Mouse (Mus musculus): ENCODE data around the gene Tmem163. TPM values are rescaled to one million over a fixed set of nuclear protein-coding genes. Genes with fewer than 3 reads are reported as not detected.

The Tmem163 gene
- polyA plus RNA-seq, 1 experiment from 2014 or later = 23.4 TPM

DNA sequence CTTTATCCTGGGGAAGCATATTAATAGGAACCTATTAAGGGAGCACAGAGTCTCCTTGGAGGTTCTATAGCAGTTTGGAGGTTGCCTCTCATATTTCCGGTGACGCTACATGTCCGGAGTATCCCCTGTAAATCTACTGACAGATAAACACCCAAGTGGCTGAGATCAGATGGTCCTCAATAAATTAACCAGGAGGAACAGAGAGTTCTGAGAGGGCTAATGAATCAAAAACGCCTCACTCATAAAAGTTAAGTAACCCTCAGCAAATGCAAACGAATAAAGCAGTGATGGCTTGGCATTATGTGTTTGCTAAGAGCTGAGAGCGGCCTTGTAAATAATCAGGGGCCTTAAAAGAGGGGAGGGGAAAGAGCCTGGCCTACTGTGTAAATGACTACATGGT lies 215.3 kb downstream of the Tmem163 start:
- ATAC-seq (replicated peaks; ENCODE audit: low FRiP score) (no peak), DNase-seq (ENCODE audit: low spot score) (no peak)
- no peak overlapping the region for H3K9ac ChIP-seq (ENCODE audit: low read length)
- no peaks in the 10 kb centered on the region for H3K4me1 ChIP-seq (replicated peaks; ENCODE audit: control insufficient read depth, insufficient read depth, low read length)
- H3K4me2 ChIP-seq (ENCODE audit: low read depth, low read length, severe bottlenecking) = no peak overlapping the region
- no peak overlapping the region for H3K27ac ChIP-seq (ENCODE audit: low read depth, low read length)
- H3K36me3 ChIP-seq (ENCODE audit: control insufficient read depth, insufficient read depth, low read length) = no peaks in the 10 kb centered on the region; the same call in 1 of the 2 replicates
- no peak overlapping the region for H3K4me3 ChIP-seq (ENCODE audit: low read depth, low read length)
- no peaks in the 10 kb centered on the region for H3K9me3 ChIP-seq (ENCODE audit: control insufficient read depth, low read length)
- H3K27me3 ChIP-seq (ENCODE audit: control insufficient read depth, insufficient read depth, low read length) = no peaks in the 10 kb centered on the region
- 88% methylated on average over 6 of the region's 6 CpGs for whole genome bisulfite sequencing

DNA sequence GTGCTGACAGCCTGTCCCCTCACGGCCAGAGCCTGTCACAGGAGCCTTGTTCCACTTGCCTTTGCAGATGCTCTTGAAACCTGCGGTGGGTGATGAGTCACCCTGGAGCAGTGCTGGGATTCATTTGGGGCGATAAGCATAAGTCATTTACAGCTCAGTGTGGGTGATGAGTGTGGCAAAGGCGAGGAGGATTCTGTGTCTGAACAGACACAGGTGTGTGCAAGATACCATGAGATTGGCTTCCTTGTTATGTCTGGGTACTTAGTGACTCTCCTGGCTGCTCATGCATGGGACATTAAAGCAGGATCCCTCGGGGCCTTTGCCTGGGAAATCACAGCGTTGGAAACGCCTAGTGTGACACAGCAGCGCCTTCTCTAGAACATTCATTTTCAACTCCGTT lies 218.3 kb downstream of the Tmem163 start:
- Histone ChIP-seq H3K36me3 (ENCODE audit: control insufficient read depth, insufficient read depth, low read length) (no peaks in the 10 kb centered on the region; the same call in 1 of the 2 replicates), H3K9me3 (ENCODE audit: control insufficient read depth, low read length) (no peaks in the 10 kb centered on the region), H3K27ac (ENCODE audit: low read depth, low read length) (no peak overlapping the region), H3K27me3 (ENCODE audit: control insufficient read depth, insufficient read depth, low read length) (no peaks in the 10 kb centered on the region), H3K4me3 (ENCODE audit: low read depth, low read length) (no peak overlapping the region), H3K9ac (ENCODE audit: low read length) (no peak overlapping the region), H3K4me1 (replicated peaks; ENCODE audit: control insufficient read depth, insufficient read depth, low read length) (no peaks in the 10 kb centered on the region; the same call in 1 of the 2 replicates), H3K4me2 (ENCODE audit: low read depth, low read length, severe bottlenecking) (no peak overlapping the region)
- DNase-seq (ENCODE audit: low spot score) (no peak), ATAC-seq (replicated peaks; ENCODE audit: low FRiP score) (no peak)
- 84% methylated on average over 9 of the region's 9 CpGs for WGBS

GRCm38 (mm10) chr1:127459576-127459975 lies 219.8 kb downstream of the Tmem163 start:
- no peaks in the 10 kb centered on the region for H3K9me3 ChIP-seq (ENCODE audit: control insufficient read depth, low read length)
- H3K4me3 ChIP-seq (ENCODE audit: low read depth, low read length) = no peak overlapping the region

GRCm38 (mm10) chr1:127459015-127459451 lies 220.3 kb downstream of the Tmem163 start:
- peak; percentile 84 for DNase-seq (ENCODE audit: low spot score)
- Histone ChIP-seq H3K4me2 (ENCODE audit: low read depth, low read length, severe bottlenecking) (no peak overlapping the region), H3K4me3 (ENCODE audit: low read depth, low read length) (no peak overlapping the region), H3K36me3 (ENCODE audit: control insufficient read depth, insufficient read depth, low read length) (no peaks in the 10 kb centered on the region; the same call in 1 of the 2 replicates), H3K4me1 (replicated peaks; ENCODE audit: control insufficient read depth, insufficient read depth, low read length) (no peaks in the 10 kb centered on the region; the same call in 1 of the 2 replicates), H3K9me3 (ENCODE audit: control insufficient read depth, low read length) (no peaks in the 10 kb centered on the region), H3K27me3 (ENCODE audit: control insufficient read depth, insufficient read depth, low read length) (no peaks in the 10 kb centered on the region), H3K9ac (ENCODE audit: low read length) (no peak overlapping the region), H3K27ac (ENCODE audit: low read depth, low read length) (no peak overlapping the region)
- peak; percentile 84 for ATAC-seq (replicated peaks; ENCODE audit: low FRiP score)
- WGBS = 14% methylated on average over 6 of the region's 6 CpGs

More at GRCm38 (mm10) chr1:127459576-127459975, 219.8 kb downstream of the Tmem163 start:
- DNase-seq (ENCODE audit: low spot score) (no peak), ATAC-seq (replicated peaks; ENCODE audit: low FRiP score) (no peak)
- Histone ChIP-seq H3K36me3 (ENCODE audit: control insufficient read depth, insufficient read depth, low read length) (no peaks in the 10 kb centered on the region; the same call in 1 of the 2 replicates), H3K4me1 (replicated peaks; ENCODE audit: control insufficient read depth, insufficient read depth, low read length) (no peaks in the 10 kb centered on the region; the same call in 1 of the 2 replicates), H3K27me3 (ENCODE audit: control insufficient read depth, insufficient read depth, low read length) (no peaks in the 10 kb centered on the region), H3K27ac (ENCODE audit: low read depth, low read length) (no peak overlapping the region), H3K9ac (ENCODE audit: low read length) (no peak overlapping the region), H3K4me2 (ENCODE audit: low read depth, low read length, severe bottlenecking) (no peak overlapping the region)
- WGBS = 77% methylated on average over 7 of the region's 7 CpGs

DNA sequence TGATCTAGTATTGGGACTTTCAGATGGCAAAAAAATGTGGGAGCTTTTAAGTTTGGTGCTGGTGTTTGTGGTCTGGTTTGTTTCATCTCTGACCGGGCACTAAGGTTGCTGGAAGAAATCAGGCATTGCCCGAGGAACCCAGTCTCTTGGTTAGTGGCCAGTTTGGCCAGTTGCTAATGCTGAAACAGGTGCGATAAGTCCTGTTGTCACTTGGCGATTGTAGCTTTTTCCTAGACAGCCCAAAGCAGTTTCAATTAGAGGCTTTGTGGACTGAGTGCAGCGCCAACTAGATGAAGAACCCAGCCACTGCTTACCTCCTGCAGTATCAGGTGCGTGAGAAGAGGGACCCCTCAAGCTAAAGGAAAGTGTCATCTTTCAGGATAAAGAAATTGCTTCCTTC lies 226.0 kb downstream of the Tmem163 start:
- Histone ChIP-seq H3K9ac (ENCODE audit: low read length) (no peak overlapping the region), H3K9me3 (ENCODE audit: control insufficient read depth, low read length) (no peaks in the 10 kb centered on the region), H3K4me1 (replicated peaks; ENCODE audit: control insufficient read depth, insufficient read depth, low read length) (no peaks in the 10 kb centered on the region; the same call in 1 of the 2 replicates), H3K36me3 (ENCODE audit: control insufficient read depth, insufficient read depth, low read length) (no peaks in the 10 kb centered on the region), H3K4me2 (ENCODE audit: low read depth, low read length, severe bottlenecking) (no peak overlapping the region), H3K27me3 (ENCODE audit: control insufficient read depth, insufficient read depth, low read length) (no peaks in the 10 kb centered on the region), H3K4me3 (ENCODE audit: low read depth, low read length) (no peak overlapping the region), H3K27ac (ENCODE audit: low read depth, low read length) (no peak overlapping the region)
- ATAC-seq (replicated peaks; ENCODE audit: low FRiP score) (no peak), DNase-seq (ENCODE audit: low spot score) (no peak)
- WGBS = 94% methylated on average over 6 of the region's 6 CpGs

DNA sequence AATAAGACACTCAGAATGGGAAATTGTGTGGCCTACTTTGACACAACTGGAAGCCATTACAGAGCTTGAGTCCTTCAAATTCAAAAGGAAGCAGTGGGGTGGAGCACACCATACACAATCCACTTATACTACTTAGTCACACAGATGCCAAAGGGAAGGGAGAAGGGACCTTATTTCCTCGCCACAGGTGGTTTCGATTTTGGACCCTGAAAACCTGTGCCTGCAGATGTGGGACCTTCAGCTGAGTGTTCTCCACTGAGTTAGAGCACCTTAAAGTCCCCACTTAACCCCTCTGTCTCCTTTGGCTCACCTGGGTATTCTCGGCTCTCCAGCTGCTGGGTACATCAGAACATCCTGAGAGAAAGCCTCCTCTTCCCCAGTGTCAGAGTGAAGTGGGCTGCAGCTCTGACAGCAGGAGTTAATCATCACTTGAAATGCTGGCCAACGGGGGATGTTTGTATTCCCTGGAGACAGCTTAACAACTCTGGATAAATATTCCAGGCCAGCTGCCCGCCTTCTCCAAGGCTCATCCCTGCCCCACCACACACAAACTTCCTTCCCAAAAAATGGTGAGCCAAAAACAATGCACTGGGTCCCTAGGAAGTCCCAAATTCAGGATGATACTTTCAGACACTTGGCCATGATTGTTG lies 234.4 kb downstream of the Tmem163 start:
- no peaks in the 10 kb centered on the region for H3K9me3 ChIP-seq (ENCODE audit: control insufficient read depth, low read length)
- H3K36me3 ChIP-seq (ENCODE audit: control insufficient read depth, insufficient read depth, low read length) = no peaks in the 10 kb centered on the region
- H3K27ac ChIP-seq (ENCODE audit: low read depth, low read length) = no peak overlapping the region
- no peak overlapping the region for H3K4me2 ChIP-seq (ENCODE audit: low read depth, low read length, severe bottlenecking)
- peaks cover 16% of the 10 kb centered on the region for H3K4me1 ChIP-seq (replicated peaks; ENCODE audit: control insufficient read depth, insufficient read depth, low read length)
- DNase-seq (ENCODE audit: low spot score) (no peak), ATAC-seq (replicated peaks; ENCODE audit: low FRiP score) (no peak)
- H3K9ac ChIP-seq (ENCODE audit: low read length) = no peak overlapping the region
- no peaks in the 10 kb centered on the region for H3K27me3 ChIP-seq (ENCODE audit: control insufficient read depth, insufficient read depth, low read length)
- no peak overlapping the region for H3K4me3 ChIP-seq (ENCODE audit: low read depth, low read length)
- WGBS = 54% methylated on average over 5 of the region's 5 CpGs

GRCm38 (mm10) chr1:127442880-127443877 lies 236.2 kb downstream of the Tmem163 start:
- no peaks in the 10 kb centered on the region for H3K27me3 ChIP-seq (ENCODE audit: control insufficient read depth, insufficient read depth, low read length)
- DNase-seq (ENCODE audit: low spot score) (peak; percentile 65), ATAC-seq (replicated peaks; ENCODE audit: low FRiP score) (peak; percentile 77)
- WGBS = 16% methylated on average over 14 of the region's 14 CpGs
- no peaks in the 10 kb centered on the region for H3K9me3 ChIP-seq (ENCODE audit: control insufficient read depth, low read length)
- peak overlapping the region; percentile 59 for H3K27ac ChIP-seq (ENCODE audit: low read depth, low read length)
- H3K4me1 ChIP-seq (replicated peaks; ENCODE audit: control insufficient read depth, insufficient read depth, low read length) = peaks cover 18% of the 10 kb centered on the region
- no peaks in the 10 kb centered on the region for H3K36me3 ChIP-seq (ENCODE audit: control insufficient read depth, insufficient read depth, low read length)
- no peak overlapping the region for H3K9ac ChIP-seq (ENCODE audit: low read length)
- H3K4me3 ChIP-seq (ENCODE audit: low read depth, low read length) = no peak overlapping the region
- peak overlapping the region; percentile 18; the same call in 1 of the 2 replicates for H3K4me2 ChIP-seq (ENCODE audit: low read depth, low read length, severe bottlenecking)

- ATAC-seq (replicated peaks; ENCODE audit: low FRiP score) (no peak), DNase-seq (ENCODE audit: low spot score) (no peak)
- no peak overlapping the region for H3K27ac ChIP-seq (ENCODE audit: low read depth, low read length)
- no peak overlapping the region for H3K9ac ChIP-seq (ENCODE audit: low read length)
- WGBS = 57% methylated on average over 3 of the region's 3 CpGs
- no peak overlapping the region for H3K4me3 ChIP-seq (ENCODE audit: low read depth, low read length)
- H3K4me2 ChIP-seq (ENCODE audit: low read depth, low read length, severe bottlenecking) = no peak overlapping the region
- no peaks in the 10 kb centered on the region for H3K27me3 ChIP-seq (ENCODE audit: control insufficient read depth, insufficient read depth, low read length)
- no peaks in the 10 kb centered on the region for H3K36me3 ChIP-seq (ENCODE audit: control insufficient read depth, insufficient read depth, low read length)
- no peaks in the 10 kb centered on the region for H3K9me3 ChIP-seq (ENCODE audit: control insufficient read depth, low read length)
- H3K4me1 ChIP-seq (replicated peaks; ENCODE audit: control insufficient read depth, insufficient read depth, low read length) = peaks cover 19% of the 10 kb centered on the region
Measured at GRCm38 (mm10) chr1:127441736-127442135, 237.6 kb downstream of the Tmem163 start.
